Mouse (Mus musculus): ENCODE results near the gene Crebl2.

GRCm38 (mm10) chr6:134887008-134887407, 57.1 kb downstream of the Crebl2 start:
- TF ChIP-seq CTCF (IDR thresholded peaks at IDR 0.05; ENCODE audit: insufficient read depth, low read length) (no peak), POLR2A (IDR thresholded peaks at IDR 0.05; ENCODE audit: borderline replicate concordance, extremely low read depth, low read depth, low read length) (no peak)
